Mouse (Mus musculus): ENCODE measurements around the gene Ms4a18.

GRCm38 (mm10) chr19:10979184-10980168 lies 38.4 kb downstream of the Ms4a18 start:
- TF ChIP-seq CTCF (IDR thresholded peaks at IDR 0.05; ENCODE audit: borderline replicate concordance, insufficient read depth, low read depth, low read length) (peak; percentile 74), POLR2A (IDR thresholded peaks at IDR 0.05; ENCODE audit: borderline replicate concordance, insufficient read depth, low read length) (no peak)

Measured in cerebellum, adult 2 months (tissue).